ENCODE assay signal across 8 mouse cellular contexts in genomic region chr3:105714091-105714819, GRCm38 (mm10). TPM values are rescaled to one million over a fixed set of nuclear protein-coding genes. Genes with fewer than 3 reads are reported as not detected.
DNase-seq lines count a peak whose midpoint lies in the region; ATAC-seq lines count a peak whose summit lies in the region.

No protein-coding gene starts in this region.

- H3K36me3 ChIP-seq in embryonic facial prominence, embryonic 14.5 days (ENCODE audit: control insufficient read depth, insufficient read depth, low read length) = no peaks in the 10 kb centered on the region
- H3K36me3 ChIP-seq in hindbrain, embryonic 11.5 days (ENCODE audit: control insufficient read depth, insufficient read depth, low read length) = no peaks in the 10 kb centered on the region
- no peaks in the 10 kb centered on the region for H3K36me3 ChIP-seq in neural tube, embryonic 13.5 days

- H3K4me3 ChIP-seq in embryonic facial prominence, embryonic 14.5 days (ENCODE audit: low read depth, low read length) = no peak overlapping the region
- H3K4me3 ChIP-seq in hindbrain, embryonic 11.5 days (ENCODE audit: low read depth, low read length) = no peak overlapping the region
- no peak overlapping the region for H3K4me3 ChIP-seq in neural tube, embryonic 13.5 days

- no peak overlapping the region for H3K4me2 ChIP-seq in embryonic facial prominence, embryonic 14.5 days (ENCODE audit: low read depth, low read length)
- H3K4me2 ChIP-seq in hindbrain, embryonic 11.5 days (replicated peaks; ENCODE audit: low read depth, low read length) = no peak overlapping the region
- no peak overlapping the region for H3K4me2 ChIP-seq in neural tube, embryonic 13.5 days

- peak; percentile 82 for ATAC-seq in embryonic facial prominence, embryonic 14.5 days (ENCODE audit: low read depth)
- ATAC-seq in hindbrain, embryonic 11.5 days (ENCODE audit: low FRiP score) = peak; percentile 39; the same call in 1 of the 2 replicates
- peak; percentile 17; the same call in 1 of the 2 replicates for ATAC-seq in neural tube, embryonic 13.5 days (ENCODE audit: low read depth)

- no peak overlapping the region for H3K9ac ChIP-seq in embryonic facial prominence, embryonic 14.5 days (ENCODE audit: low read depth, low read length)
- no peak overlapping the region for H3K9ac ChIP-seq in hindbrain, embryonic 11.5 days (ENCODE audit: low read depth, low read length)
- H3K9ac ChIP-seq in neural tube, embryonic 13.5 days = 0 out of 2 replicates have a peak overlapping the region, but pooled peaks have one; percentile 38

- WGBS in embryonic facial prominence, embryonic 14.5 days = 4% methylated on average over 8 of the region's 8 CpGs
- 23% methylated on average over 7 of the region's 8 CpGs for WGBS in hindbrain, embryonic 11.5 days
- WGBS in neural tube, embryonic 13.5 days = 27% methylated on average over 8 of the region's 8 CpGs

- peak; percentile 57 to 63 for DNase-seq in heart, adult 18-20 months
- DNase-seq in heart, adult 8-10 months (ENCODE audit: low spot score) = no peak
- peak; percentile 89 for DNase-seq in embryonic facial prominence, embryonic 14.5 days (ENCODE audit: low spot score)
- DNase-seq in hindbrain, embryonic 11.5 days (ENCODE audit: low spot score) = no peak
- DNase-seq in layer of hippocampus, postnatal 10 days (ENCODE audit: low spot score in 2 of 2) = no peak
- no peak for DNase-seq in left cerebral cortex, adult 8-10 months (ENCODE audit: low spot score in 2 of 2)
- DNase-seq in thymus, postnatal 10 days (ENCODE audit: low spot score in 2 of 2) = no peak

- no peaks in the 10 kb centered on the region for H3K9me3 ChIP-seq in embryonic facial prominence, embryonic 14.5 days (ENCODE audit: control insufficient read depth, low read length)
- H3K9me3 ChIP-seq in hindbrain, embryonic 11.5 days (ENCODE audit: control insufficient read depth, low read length) = no peaks in the 10 kb centered on the region
- no peaks in the 10 kb centered on the region for H3K9me3 ChIP-seq in neural tube, embryonic 13.5 days

- H3K4me1 ChIP-seq in embryonic facial prominence, embryonic 14.5 days (ENCODE audit: control insufficient read depth, insufficient read depth, low read length) = peaks cover 25% of the 10 kb centered on the region
- H3K4me1 ChIP-seq in hindbrain, embryonic 11.5 days (replicated peaks; ENCODE audit: control insufficient read depth, insufficient read depth, low read length) = 0 out of 2 replicates have a peak, but pooled peaks cover 8% of the 10 kb centered on the region
- peaks cover 59% of the 10 kb centered on the region for H3K4me1 ChIP-seq in neural tube, embryonic 13.5 days (replicated peaks)

- H3K27ac ChIP-seq in embryonic facial prominence, embryonic 14.5 days (replicated peaks; ENCODE audit: low read depth, low read length) = peak overlapping the region; percentile 77
- H3K27ac ChIP-seq in hindbrain, embryonic 11.5 days (ENCODE audit: low read depth, low read length) = peak overlapping the region; percentile 37; the same call in 1 of the 2 replicates
- H3K27ac ChIP-seq in neural tube, embryonic 13.5 days (replicated peaks) = peak overlapping the region; percentile 79

- no peaks in the 10 kb centered on the region for H3K27me3 ChIP-seq in embryonic facial prominence, embryonic 14.5 days (replicated peaks; ENCODE audit: control insufficient read depth, insufficient read depth, low read length)
- no peaks in the 10 kb centered on the region for H3K27me3 ChIP-seq in hindbrain, embryonic 11.5 days (ENCODE audit: control insufficient read depth, insufficient read depth, low read length)
- no peaks in the 10 kb centered on the region for H3K27me3 ChIP-seq in neural tube, embryonic 13.5 days

RNA-seq across cellular contexts. Expression of gene Inka2, which starts 9.9 kb away (rescaled TPM):
- 10 to 100 TPM; 16.4 to 16.5 TPM for total RNA-seq in heart, adult 18-20 months (2021)
- 10 to 100 TPM; 13.8 to 20.0 (median 16.1) TPM for total RNA-seq in heart, adult 8-10 months (2022)
- polyA plus RNA-seq in embryonic facial prominence, embryonic 14.5 days (2014; fragmentation: Nextera tagmentation; extraction: Ambion mirVana) = 2.5 and 2.8 TPM in 2 replicates
- 1.2 and 1.3 TPM in 2 replicates for polyA plus RNA-seq in hindbrain, embryonic 11.5 days (2014; fragmentation: Nextera tagmentation; extraction: Ambion mirVana)
- polyA plus RNA-seq in neural tube, embryonic 13.5 days (2015; fragmentation: Nextera tagmentation; extraction: Ambion mirVana) = 4.0 and 4.8 TPM in 2 replicates
- total RNA-seq in layer of hippocampus, postnatal 10 days (2021) = 10 to 100 TPM; 39.3 to 41.5 TPM
- total RNA-seq in left cerebral cortex, adult 8-10 months (2022) = 10 to 100 TPM; 88.1 to 95.4 (median 93.2) TPM

RNA-seq across cellular contexts. Expression of gene Ddx20, which starts 26.9 kb away (rescaled TPM):
- 10 to 100 TPM; 11.4 to 11.5 TPM for total RNA-seq in heart, adult 18-20 months (2021)
- total RNA-seq in heart, adult 8-10 months (2022) = 10 to 100 TPM in 2 of 4 experiments, 1 to 10 TPM in 2; 9.0 to 11.7 (median 10.7) TPM
- polyA plus RNA-seq in embryonic facial prominence, embryonic 14.5 days (2014; fragmentation: Nextera tagmentation; extraction: Ambion mirVana) = 27.6 and 31.5 TPM in 2 replicates
- 40.7 and 45.6 TPM in 2 replicates for polyA plus RNA-seq in hindbrain, embryonic 11.5 days (2014; fragmentation: Nextera tagmentation; extraction: Ambion mirVana)
- polyA plus RNA-seq in neural tube, embryonic 13.5 days (2015; fragmentation: Nextera tagmentation; extraction: Ambion mirVana) = 24.9 and 27.2 TPM in 2 replicates
- 10 to 100 TPM; 12.7 to 13.4 TPM for total RNA-seq in layer of hippocampus, postnatal 10 days (2021)
- total RNA-seq in left cerebral cortex, adult 8-10 months (2022) = 10 to 100 TPM; 12.9 to 14.6 (median 13.5) TPM

Comparison
In these comparisons a context has a peak if more than half of its experiments do, and no peak if none do; other contexts are left out.
1. DNase-seq: peak in heart, adult 18-20 months (2 of 2) and embryonic facial prominence, embryonic 14.5 days (single experiment); none in heart, adult 8-10 months (single experiment), hindbrain, embryonic 11.5 days (single experiment), layer of hippocampus, postnatal 10 days (0 of 2), left cerebral cortex, adult 8-10 months (0 of 2) and thymus, postnatal 10 days (0 of 2).
2. ATAC-seq: peak in every context shown above with its lines; median percentile 82 in embryonic facial prominence, embryonic 14.5 days; 39 in hindbrain, embryonic 11.5 days; 17 in neural tube, embryonic 13.5 days.
3. Peak in every context shown above with its lines, with median percentiles within 50 percentile points of each other: H3K27ac ChIP-seq.